16 mouse cellular contexts compared by ENCODE assay signal in genomic region chr17:88106365-88106764, GRCm38 (mm10). TPM values are rescaled to one million over a fixed set of nuclear protein-coding genes. Genes with fewer than 3 reads are reported as not detected.
DNase-seq lines count a peak whose midpoint lies in the region; ATAC-seq lines count a peak whose summit lies in the region.
"Had no signal": no experiment of that assay in that cellular context is flagged by ENCODE, and none has a peak within 500 bp of the region (broad histone marks: within the 10 kb centered on the region; RNA-seq: fewer than 3 reads in every experiment).

No protein-coding gene starts in this region.

- H3K27me3 ChIP-seq in forebrain, embryonic 13.5 days, result no peaks in the 10 kb centered on the region
- H3K27me3 ChIP-seq in forebrain, embryonic 15.5 days, result no peaks in the 10 kb centered on the region
- no peaks in the 10 kb centered on the region for H3K27me3 ChIP-seq in midbrain, embryonic 13.5 days
- H3K27me3 ChIP-seq: limb, embryonic 12.5 days; neural tube, embryonic 13.5 days had no signal

- no peaks in the 10 kb centered on the region for H3K4me1 ChIP-seq in forebrain, embryonic 13.5 days
- no peaks in the 10 kb centered on the region for H3K4me1 ChIP-seq in forebrain, embryonic 15.5 days
- H3K4me1 ChIP-seq in midbrain, embryonic 13.5 days (replicated peaks), result no peaks in the 10 kb centered on the region
- H3K4me1 ChIP-seq: hindbrain, embryonic 10.5 days; limb, embryonic 12.5 days; midbrain, embryonic 10.5 days; neural tube, embryonic 13.5 days had no signal

- H3K4me3 ChIP-seq in forebrain, embryonic 13.5 days, result no peak overlapping the region
- H3K4me3 ChIP-seq in forebrain, embryonic 15.5 days, result no peak overlapping the region
- H3K4me3 ChIP-seq in midbrain, embryonic 13.5 days (replicated peaks), result no peak overlapping the region
- H3K4me3 ChIP-seq: hindbrain, embryonic 10.5 days; limb, embryonic 12.5 days; midbrain, embryonic 10.5 days; neural tube, embryonic 13.5 days had no signal

- 86% methylated on average over 9 of the region's 9 CpGs for WGBS in forebrain, embryonic 13.5 days
- 77% methylated on average over 9 of the region's 9 CpGs for WGBS in forebrain, embryonic 15.5 days
- WGBS in midbrain, embryonic 13.5 days, result 85% methylated on average over 9 of the region's 9 CpGs

- no peak overlapping the region for H3K9ac ChIP-seq in forebrain, embryonic 13.5 days
- H3K9ac ChIP-seq in forebrain, embryonic 15.5 days (replicated peaks), result no peak overlapping the region
- no peak overlapping the region for H3K9ac ChIP-seq in midbrain, embryonic 13.5 days (replicated peaks)
- H3K9ac ChIP-seq: limb, embryonic 12.5 days; lung, embryonic 14.5 days; neural tube, embryonic 13.5 days had no signal

- no peaks in the 10 kb centered on the region for H3K9me3 ChIP-seq in forebrain, embryonic 13.5 days (replicated peaks)
- H3K9me3 ChIP-seq in forebrain, embryonic 15.5 days, result no peaks in the 10 kb centered on the region
- no peaks in the 10 kb centered on the region; the same call in 1 of the 2 replicates for H3K9me3 ChIP-seq in midbrain, embryonic 13.5 days
- H3K9me3 ChIP-seq: hindbrain, embryonic 10.5 days; limb, embryonic 12.5 days; midbrain, embryonic 10.5 days; neural tube, embryonic 13.5 days had no signal

- no peak overlapping the region for H3K4me2 ChIP-seq in forebrain, embryonic 13.5 days
- no peak overlapping the region for H3K4me2 ChIP-seq in forebrain, embryonic 15.5 days (replicated peaks)
- no peak overlapping the region for H3K4me2 ChIP-seq in midbrain, embryonic 13.5 days (replicated peaks)
- H3K4me2 ChIP-seq: limb, embryonic 12.5 days; lung, embryonic 14.5 days; neural tube, embryonic 13.5 days had no signal

- intact Hi-C loops in left cerebral cortex, postnatal 25 days (cut with DNase I), result no loop called here

- H3K36me3 ChIP-seq in forebrain, embryonic 13.5 days (ENCODE audit: poor library complexity, severe bottlenecking), result no peaks in the 10 kb centered on the region
- no peaks in the 10 kb centered on the region for H3K36me3 ChIP-seq in forebrain, embryonic 15.5 days
- H3K36me3 ChIP-seq in midbrain, embryonic 13.5 days, result no peaks in the 10 kb centered on the region
- H3K36me3 ChIP-seq: hindbrain, embryonic 10.5 days; limb, embryonic 12.5 days; midbrain, embryonic 10.5 days; neural tube, embryonic 13.5 days had no signal

- no peak overlapping the region for H3K27ac ChIP-seq in forebrain, embryonic 13.5 days
- H3K27ac ChIP-seq in forebrain, embryonic 15.5 days (replicated peaks), result no peak overlapping the region
- no peak overlapping the region for H3K27ac ChIP-seq in midbrain, embryonic 13.5 days
- H3K27ac ChIP-seq: hindbrain, embryonic 10.5 days; kidney, postnatal 0 days; limb, embryonic 12.5 days; midbrain, embryonic 10.5 days; neural tube, embryonic 13.5 days had no signal

- 0 out of 2 replicates have a peak, but pooled peaks have one; percentile 38 for ATAC-seq in forebrain, embryonic 13.5 days
- ATAC-seq in forebrain, embryonic 15.5 days (replicated peaks), result no peak
- no peak for ATAC-seq in megakaryocyte, adult 5-6 weeks (ENCODE audit: poor library complexity, severe bottlenecking)
- ATAC-seq in midbrain, embryonic 13.5 days, result no peak

- peak; percentile 25 to 34 for DNase-seq in layer of hippocampus, adult 18-20 months (ENCODE audit: low spot score in 2 of 2)
- no peak for DNase-seq in layer of hippocampus, postnatal 25 days (ENCODE audit: extremely low spot score in 1 of 2, low spot score in 1 of 2)
- DNase-seq in brain, adult 2 months (ENCODE audit: low read depth, low spot score), result peak; percentile 79
- peak; percentile 6 to 51 for DNase-seq in left cerebral cortex, postnatal 25 days (ENCODE audit: low spot score in 2 of 2)
- DNase-seq: cerebellum, adult 2 months; lung, embryonic 14.5 days; spleen, adult 18-20 months had no signal

RNA-seq across cellular contexts. Expression of gene Fbxo11, which starts 41.3 kb away (rescaled TPM):
- 28.0 and 28.6 TPM in 2 replicates for polyA plus RNA-seq in forebrain, embryonic 13.5 days (2015; fragmentation: Nextera tagmentation; extraction: Ambion mirVana)
- polyA plus RNA-seq in forebrain, embryonic 15.5 days (2015; fragmentation: Nextera tagmentation; extraction: Ambion mirVana), result 35.8 and 35.9 TPM in 2 replicates
- total RNA-seq in layer of hippocampus, adult 18-20 months (2021), result 100 to 1,000 TPM; 123 to 128 TPM
- 100 to 1,000 TPM; 117 to 119 TPM for total RNA-seq in layer of hippocampus, postnatal 25 days (2021)
- 100 to 1,000 TPM; 118 to 119 TPM for total RNA-seq in left cerebral cortex, postnatal 25 days (2021)
- 43.6 and 45.8 TPM in 2 replicates for total RNA-seq in megakaryocyte, adult 5-6 weeks (2015)
- total RNA-seq in megakaryocyte, adult 5-6 weeks (2017), result 30.7 and 41.6 TPM in 2 replicates
- 30.7 and 31.2 TPM in 2 replicates for polyA plus RNA-seq in midbrain, embryonic 13.5 days (2015; fragmentation: Nextera tagmentation; extraction: Ambion mirVana)

Comparison
In these comparisons a context has a peak if more than half of its experiments do, and no peak if none do; other contexts are left out.
1. DNase-seq: peak in layer of hippocampus, adult 18-20 months (2 of 2), brain, adult 2 months (single experiment) and left cerebral cortex, postnatal 25 days (2 of 2); none in layer of hippocampus, postnatal 25 days (0 of 2).